Mouse (Mus musculus) embryonic facial prominence, embryonic 11.5 days (tissue): Measurements from ENCODE around the gene Ybx1. TPM values are rescaled to one million over a fixed set of nuclear protein-coding genes. Genes with fewer than 3 reads are reported as not detected.

Source experiments
- ATAC-seq: fragments of 200-750 bp; cut with Nextera tagmentation; replicated peaks from 2 replicates; pipeline ENCODE4 v1.8.0; 2017; ENCODE audit warnings: low read depth; ENCODE audit not compliant: insufficient number of reproducible peaks, low FRiP score, low TSS enrichment
- DNase-seq: peaks from one replicate; pipeline ENCODE4 v3.0.0-alpha.2; 2015; ENCODE audit warnings: low spot score
- H3K27ac ChIP-seq: fragments of 300-500 bp; sonication (generic); replicated peaks from 2 replicates; pipeline ENCODE4 v1.5.1; 2014; ENCODE audit warnings: mild to moderate bottlenecking, low read depth, low read length, control low read depth
- H3K27me3 ChIP-seq: fragments of 300-500 bp; sonication (generic); 2 replicates; pipeline ENCODE4 v1.6.1; 2014; ENCODE audit warnings: mild to moderate bottlenecking, low read length, moderate library complexity, mixed read lengths; ENCODE audit not compliant: control insufficient read depth, insufficient read depth
- H3K36me3 ChIP-seq: fragments of 300-500 bp; sonication (generic); replicated peaks from 2 replicates; pipeline ENCODE4 v1.6.1; 2014; ENCODE audit warnings: low read depth, mild to moderate bottlenecking, low read length, moderate library complexity, mixed read lengths; ENCODE audit not compliant: control insufficient read depth, insufficient read depth
- H3K4me1 ChIP-seq: fragments of 300-500 bp; sonication (generic); 2 replicates; pipeline ENCODE4 v1.6.1; 2014; ENCODE audit warnings: low read length, mixed read lengths; ENCODE audit not compliant: control insufficient read depth, insufficient read depth
- H3K4me2 ChIP-seq: fragments of 300-500 bp; sonication (generic); 2 replicates; pipeline ENCODE4 v1.6.1; 2014; ENCODE audit warnings: low read depth, mild to moderate bottlenecking, control low read depth, low read length, moderate library complexity
- H3K4me3 ChIP-seq: fragments of 300-500 bp; sonication (generic); 2 replicates; pipeline ENCODE4 v1.5.1; 2014; ENCODE audit warnings: low read depth, low read length, control low read depth
- H3K9ac ChIP-seq: fragments of 300-500 bp; sonication (generic); replicated peaks from 2 replicates; pipeline ENCODE4 v1.6.1; 2014; ENCODE audit warnings: mild to moderate bottlenecking, control low read depth, low read length
- H3K9me3 ChIP-seq: fragments of 300-500 bp; sonication (generic); replicated peaks from 2 replicates; pipeline ENCODE4 v1.6.1; 2016; ENCODE audit warnings: mild to moderate bottlenecking, low read length, inconsistent platforms, mixed read lengths; ENCODE audit not compliant: control insufficient read depth
- WGBS: fragments of 180-500 bp; shearing (Covaris S2); extraction: QIAGEN DNeasy Blood & Tissue Kit; methylation state at CpG from one replicate; pipeline ENCODE4 v1.1.7; 2014; 5-methylcytosine and 5-hydroxymethylcytosine counted together
- polyA plus RNA-seq: library from polyadenylated mRNA; unstranded; fragments of >200 nt; fragmentation: Nextera tagmentation; extraction: Ambion mirVana; gene quantifications from 2 replicates; pipeline ENCODE4 v1.2.1, GENCODE M21; 2014

The Ybx1 gene
- polyA plus RNA-seq, 1 experiment from 2014 or later: 1,398 TPM

DNA sequence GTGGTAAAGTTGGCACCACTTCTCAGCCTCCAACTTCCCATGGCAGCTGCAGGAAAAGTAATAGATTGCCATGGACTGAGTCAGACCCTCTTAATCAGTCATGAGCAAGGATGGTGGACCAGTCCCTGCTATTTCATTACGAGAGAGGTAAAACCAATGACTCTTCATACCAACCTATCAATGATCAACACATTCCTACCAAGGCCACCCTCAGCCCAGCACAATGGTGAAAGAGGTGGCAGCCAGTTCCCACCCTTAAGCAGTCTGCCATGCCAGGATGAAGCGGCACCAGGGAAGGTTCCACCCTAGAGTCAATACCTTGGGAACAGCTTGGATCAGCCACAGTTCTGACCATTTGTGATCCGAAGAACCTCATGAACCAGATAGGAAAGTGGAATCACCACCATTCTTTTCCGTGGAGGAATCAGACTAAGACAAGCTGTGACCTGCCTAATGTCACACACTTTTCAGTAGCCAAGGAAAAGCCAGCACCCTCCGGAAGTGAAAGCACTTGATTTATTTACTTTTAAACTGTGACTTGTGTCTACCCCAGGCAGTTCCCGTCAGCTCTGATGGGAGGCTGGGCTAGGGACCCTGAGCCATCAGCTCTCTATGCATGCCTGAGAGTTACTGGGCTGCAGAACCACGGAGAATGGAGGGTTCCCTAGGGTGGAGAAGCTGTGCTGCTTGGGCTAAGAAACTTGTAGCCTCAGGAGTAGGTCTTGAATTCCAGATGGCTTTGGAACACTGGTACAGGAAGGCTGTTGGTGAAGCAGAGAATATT is 42.2 kb downstream of the Ybx1 start:
- ATAC-seq: no peak
- Histone ChIP-seq H3K9ac (no peak overlapping the region), H3K4me1 (no peaks in the 10 kb centered on the region), H3K9me3 (no peaks in the 10 kb centered on the region), H3K4me3 (no peak overlapping the region), H3K27me3 (no peaks in the 10 kb centered on the region), H3K27ac (no peak overlapping the region), H3K36me3 (no peaks in the 10 kb centered on the region; the same call in 1 of the 2 replicates), H3K4me2 (no peak overlapping the region)
- 68% methylated on average over 7 of the region's 7 CpGs for WGBS
- no peak for DNase-seq

DNA sequence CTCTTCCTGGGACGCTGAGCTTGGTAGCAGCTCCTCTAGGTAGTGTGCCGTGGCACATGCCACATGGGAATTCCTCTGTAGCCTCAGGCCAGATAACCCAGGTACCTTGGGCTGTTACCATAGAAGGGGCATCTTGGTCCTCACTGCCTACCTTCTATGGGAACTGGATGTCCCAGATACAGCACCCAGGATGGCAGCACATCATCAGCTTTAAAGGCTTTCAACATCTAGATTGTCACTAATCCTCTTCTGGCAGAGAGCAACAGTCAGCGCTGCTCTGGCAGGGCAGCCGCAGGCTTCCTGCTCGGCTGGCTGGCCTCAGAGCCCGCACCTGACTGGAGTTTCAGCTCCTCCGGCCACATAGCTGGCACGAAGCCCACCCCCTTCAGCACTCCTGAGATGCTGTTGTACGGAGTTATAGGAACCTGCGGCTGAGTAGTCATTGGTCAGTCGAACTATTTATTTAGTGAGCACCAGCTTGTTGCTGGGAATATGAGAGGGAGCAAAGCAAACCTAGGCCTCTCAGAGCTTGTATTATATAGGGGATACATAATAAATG is 45.9 kb downstream of the Ybx1 start:
- DNase-seq: no peak
- Histone ChIP-seq H3K4me2 (no peak overlapping the region), H3K9ac (no peak overlapping the region), H3K4me3 (no peak overlapping the region), H3K27me3 (no peaks in the 10 kb centered on the region), H3K36me3 (no peaks in the 10 kb centered on the region; the same call in 1 of the 2 replicates), H3K4me1 (no peaks in the 10 kb centered on the region), H3K9me3 (no peaks in the 10 kb centered on the region), H3K27ac (no peak overlapping the region)
- WGBS: 89% methylated on average over 11 of the region's 11 CpGs
- ATAC-seq: no peak

DNA sequence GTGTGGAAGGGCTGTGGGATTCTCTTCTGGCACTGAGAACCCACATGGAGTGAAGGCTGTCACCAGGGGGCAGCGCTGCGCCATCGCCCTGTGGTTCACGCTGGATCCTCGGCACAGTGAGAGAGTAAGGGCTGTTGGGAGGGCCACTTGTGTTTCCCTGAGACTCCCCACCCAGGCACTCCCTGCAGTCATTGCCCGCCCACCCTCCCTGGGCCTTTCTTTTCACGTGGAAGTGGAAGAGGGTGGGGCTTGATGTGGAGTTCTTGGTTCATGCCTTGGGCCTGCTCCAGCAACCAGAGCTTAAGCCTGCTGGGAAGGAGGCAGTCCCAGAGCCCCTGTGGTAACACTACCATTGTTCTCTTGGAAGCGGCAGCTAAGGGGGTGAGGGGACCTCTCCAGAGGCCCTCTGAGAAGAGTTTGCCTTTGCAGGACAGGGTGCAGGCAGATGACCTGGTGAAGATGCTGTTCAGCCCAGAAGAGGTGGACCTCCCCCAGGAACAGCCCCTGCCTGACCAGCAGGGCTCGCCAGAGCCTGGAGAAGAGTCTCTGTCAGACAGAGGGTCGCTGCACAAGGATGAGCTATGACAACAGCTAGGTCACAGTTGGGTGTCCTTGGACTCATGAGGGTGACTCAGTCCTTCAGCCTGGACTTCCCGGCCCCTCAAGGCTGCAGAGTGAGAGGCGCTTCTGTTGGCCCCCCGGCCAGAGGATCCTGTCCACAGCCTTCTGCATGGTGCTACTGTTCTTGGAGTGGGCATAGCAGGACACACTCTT is 46.8 kb downstream of the Ybx1 start:
- Histone ChIP-seq H3K27me3 (no peaks in the 10 kb centered on the region), H3K4me2 (no peak overlapping the region), H3K36me3 (no peaks in the 10 kb centered on the region; the same call in 1 of the 2 replicates), H3K4me3 (no peak overlapping the region), H3K9ac (no peak overlapping the region), H3K4me1 (no peaks in the 10 kb centered on the region), H3K9me3 (no peaks in the 10 kb centered on the region), H3K27ac (no peak overlapping the region)
- ATAC-seq (peak; percentile 55; the same call in 1 of the 2 replicates), DNase-seq (peak; percentile 64)
- WGBS: 32% methylated on average over 13 of the region's 13 CpGs

DNA sequence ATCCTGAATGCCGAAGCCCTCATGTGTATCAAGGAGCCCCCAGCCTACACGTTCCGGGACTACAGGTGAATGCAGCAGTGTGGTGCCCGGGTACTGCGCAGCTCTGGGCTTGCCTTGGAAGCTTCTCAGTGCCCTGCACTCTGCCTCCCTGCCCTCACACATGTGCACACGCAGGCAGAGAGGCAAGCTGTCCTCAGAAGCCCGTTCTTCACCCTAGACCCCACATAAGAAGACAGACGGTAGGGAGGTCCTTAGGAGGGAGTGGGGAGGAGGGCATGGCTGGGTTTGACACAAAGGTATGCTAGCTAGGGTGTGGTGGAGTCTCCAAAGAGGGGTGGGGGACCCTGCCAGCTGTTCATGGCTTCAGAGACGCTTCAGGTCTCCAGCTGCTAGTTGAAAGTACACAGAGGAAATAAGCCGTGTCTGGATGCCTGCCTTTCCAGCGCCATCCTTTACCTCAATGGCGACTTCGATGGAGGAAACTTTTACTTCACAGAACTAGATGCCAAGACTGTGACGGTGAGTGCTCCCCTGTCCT is 47.6 kb downstream of the Ybx1 start:
- 77% methylated on average over 14 of the region's 14 CpGs for WGBS
- no peaks in the 10 kb centered on the region; the same call in none of the 2 replicates for H3K36me3 ChIP-seq

DNA sequence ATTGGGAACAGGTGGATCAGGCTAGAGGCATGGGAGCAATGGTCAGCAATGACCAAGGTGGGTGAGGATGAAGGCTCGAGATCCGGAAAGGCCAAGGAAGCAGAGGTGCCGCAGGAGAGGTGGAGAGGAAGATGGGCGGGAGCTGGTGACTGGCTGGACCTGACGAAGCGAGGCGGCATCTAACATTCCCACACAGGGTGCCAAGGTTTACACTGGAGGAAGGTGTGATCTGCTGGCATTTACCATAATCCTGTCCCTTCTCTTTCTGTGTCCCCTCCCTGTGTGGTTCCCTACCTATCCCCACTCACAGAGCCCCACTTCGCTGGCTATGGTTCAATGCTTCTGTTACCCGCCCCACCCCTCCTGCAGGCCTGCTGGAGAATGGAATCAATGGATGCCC is 48.4 kb downstream of the Ybx1 start:
- Histone ChIP-seq H3K27ac (no peak overlapping the region), H3K27me3 (no peaks in the 10 kb centered on the region), H3K4me3 (no peak overlapping the region), H3K36me3 (no peaks in the 10 kb centered on the region; the same call in none of the 2 replicates), H3K9ac (no peak overlapping the region), H3K9me3 (no peaks in the 10 kb centered on the region), H3K4me1 (no peaks in the 10 kb centered on the region), H3K4me2 (no peak overlapping the region)
- ATAC-seq (no peak), DNase-seq (no peak)
- 88% methylated on average over 9 of the region's 9 CpGs for WGBS

More for the DNA sequence above, 47.6 kb downstream of the Ybx1 start:
- ATAC-seq: no peak
- Histone ChIP-seq H3K27ac (no peak overlapping the region), H3K9me3 (no peaks in the 10 kb centered on the region), H3K27me3 (no peaks in the 10 kb centered on the region), H3K4me2 (no peak overlapping the region), H3K4me1 (no peaks in the 10 kb centered on the region), H3K9ac (no peak overlapping the region), H3K4me3 (no peak overlapping the region)
- no peak for DNase-seq

DNA sequence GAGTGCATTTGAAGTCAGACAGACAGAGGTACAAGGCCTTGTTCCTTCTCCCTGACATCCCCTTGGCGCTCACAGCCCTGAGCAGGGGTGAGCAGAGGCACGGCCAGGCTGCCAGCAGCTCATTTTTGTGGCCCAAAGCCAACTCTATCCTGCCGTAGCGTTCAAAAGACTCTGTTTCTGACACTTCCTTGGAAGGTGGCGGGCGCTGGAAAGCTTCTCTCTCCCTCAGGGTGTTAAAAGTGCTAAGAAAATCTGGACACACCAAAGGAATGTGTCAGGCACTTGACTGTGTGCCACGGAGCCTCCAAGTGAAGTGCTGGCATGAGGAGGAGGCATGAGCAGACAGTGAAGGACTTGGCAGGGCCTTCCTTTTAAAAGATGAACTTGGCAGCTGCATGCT is 48.8 kb downstream of the Ybx1 start:
- H3K27ac ChIP-seq: no peak overlapping the region
- H3K4me3 ChIP-seq: no peak overlapping the region
- no peak for ATAC-seq
- WGBS: 85% methylated on average over 7 of the region's 7 CpGs
- H3K36me3 ChIP-seq: no peaks in the 10 kb centered on the region; the same call in none of the 2 replicates
- no peaks in the 10 kb centered on the region for H3K27me3 ChIP-seq
- H3K9ac ChIP-seq: no peak overlapping the region
- no peak overlapping the region for H3K4me2 ChIP-seq
- no peaks in the 10 kb centered on the region for H3K9me3 ChIP-seq
- DNase-seq: no peak
- no peaks in the 10 kb centered on the region for H3K4me1 ChIP-seq

DNA sequence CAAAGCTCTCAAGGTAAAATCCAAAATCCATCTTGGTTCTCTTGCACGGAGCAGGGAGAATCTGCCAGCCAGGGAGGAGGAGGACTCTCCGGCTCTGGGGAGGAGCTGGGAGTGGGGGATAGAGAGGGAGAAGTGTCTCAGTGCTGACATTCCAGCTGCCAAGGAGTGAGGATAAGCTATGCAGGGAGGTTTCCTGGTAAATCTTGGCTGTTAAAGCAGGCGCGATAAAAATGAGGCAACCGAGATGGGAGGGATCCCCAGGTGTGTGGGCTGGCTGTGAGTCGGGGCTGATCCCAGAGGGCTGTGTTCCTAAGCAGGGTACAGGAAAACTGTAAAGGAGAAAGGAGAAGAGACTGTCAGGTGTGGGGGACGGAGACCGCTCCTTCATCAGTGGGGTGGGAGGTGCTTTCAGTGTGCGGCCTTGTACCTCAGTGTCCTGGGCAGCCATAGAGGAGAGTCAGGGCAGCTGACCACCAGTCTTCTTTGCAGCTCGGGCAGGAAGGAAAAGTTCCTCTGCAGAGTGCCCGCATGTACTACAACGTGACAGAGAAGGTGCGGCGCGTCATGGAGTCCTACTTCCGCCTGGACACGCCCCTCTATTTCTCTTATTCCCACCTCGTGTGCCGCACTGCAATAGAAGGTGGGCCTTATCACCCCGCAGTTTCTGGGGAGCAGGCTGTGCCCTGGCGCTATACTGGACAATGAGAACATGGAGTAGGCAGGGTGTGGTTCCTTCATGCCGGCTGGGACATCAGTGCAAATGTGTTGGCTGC is 49.8 kb downstream of the Ybx1 start:
- no peak for ATAC-seq
- WGBS: 80% methylated on average over 22 of the region's 22 CpGs

More for the DNA sequence above, 49.8 kb downstream of the Ybx1 start:
- Histone ChIP-seq H3K4me1 (no peaks in the 10 kb centered on the region), H3K9ac (no peak overlapping the region), H3K27me3 (no peaks in the 10 kb centered on the region), H3K9me3 (no peaks in the 10 kb centered on the region), H3K27ac (no peak overlapping the region), H3K4me3 (no peak overlapping the region), H3K4me2 (no peak overlapping the region), H3K36me3 (no peaks in the 10 kb centered on the region; the same call in none of the 2 replicates)
- no peak for DNase-seq
